Mouse (Mus musculus) left cerebral cortex, postnatal 14 days (tissue): ENCODE measurements around the gene Zfp652. TPM values are rescaled to one million over a fixed set of nuclear protein-coding genes. Genes with fewer than 3 reads are reported as not detected.
A peak's percentile ranks its signal among the peaks of the same experiment; 100 is the strongest.
"Not testable (repeated sequence)": the region's sequence is repeated elsewhere in the genome, so short reads cannot be mapped to it uniquely, and the experiment has no call there.

Source experiments
- DNase-seq, 2 experiments: peaks; one replicate each; pipeline ENCODE4 v3.0.0; 2021 to 2022; ENCODE audit warnings: low spot score in 2 of 2, mixed read lengths in 1 of 2
- intact Hi-C: fragments of 180-260 bp; cut with DNase I; formaldehyde crosslinking; loops from one replicate; pipeline ENCODE4 v1.15.1; 2025
- total RNA-seq, 2 experiments: library from RNA; stranded (reverse); gene quantifications; 2 replicates each; pipeline ENCODE4 v1.2.3; 2021

The Zfp652 gene
- total RNA-seq, 2 experiments from 2014 or later: 40.3 to 40.6 TPM

DNA sequence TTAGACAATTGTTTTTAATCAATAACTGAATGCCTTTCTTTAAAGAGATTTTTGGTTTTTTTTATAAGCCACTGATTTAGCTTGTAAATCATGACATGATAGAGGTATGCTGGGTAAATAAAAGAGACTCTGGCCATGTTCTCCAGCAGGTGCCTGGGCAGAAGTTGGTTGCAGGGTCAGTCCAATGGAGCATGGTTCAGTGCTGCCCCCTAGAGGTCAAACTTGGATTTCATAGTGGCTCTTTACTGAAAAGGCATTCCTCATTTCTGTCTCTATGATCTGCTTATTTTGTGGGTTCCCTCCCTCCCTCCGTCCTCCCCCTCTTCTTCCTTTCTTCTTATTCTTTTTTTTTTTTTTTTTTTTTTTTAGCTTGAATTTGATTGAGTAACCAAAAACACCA lies 38.5 kb downstream of the Zfp652 start:
- peak; percentile 81 to 85 for DNase-seq
- intact Hi-C loops: loop anchor here (1.0 kb wide), 1 partner anchor 65 kb away; no protein-coding TSS in a partner anchor

DNA sequence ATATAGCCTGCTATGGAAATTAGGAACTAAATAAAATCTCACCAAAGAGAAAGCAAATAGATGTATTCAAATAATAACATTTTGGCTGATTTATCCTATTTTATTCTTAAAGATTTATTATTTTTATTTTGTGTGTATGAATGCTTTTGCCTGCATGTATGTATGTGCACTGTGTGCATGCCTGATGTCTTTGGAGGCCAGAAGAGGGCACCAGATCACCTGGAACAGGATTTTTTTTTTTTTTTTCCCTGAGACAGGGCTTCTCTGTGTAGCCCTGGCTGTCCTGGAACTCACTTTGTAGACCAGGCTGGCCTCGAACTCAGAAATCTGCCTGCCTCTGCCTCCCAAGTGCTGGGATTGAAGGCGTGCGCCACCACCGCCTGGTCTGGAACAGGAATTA lies 42.7 kb downstream of the Zfp652 start:
- DNase-seq, intact Hi-C loops: not testable (repeated sequence)

GRCm38 (mm10) chr11:95760521-95760920 lies 48.0 kb downstream of the Zfp652 start:
- intact Hi-C loops: no loop called here
- no peak for DNase-seq

GRCm38 (mm10) chr11:95762996-95763395 lies 50.5 kb downstream of the Zfp652 start:
- intact Hi-C loops: no loop called here
- no peak for DNase-seq

DNA sequence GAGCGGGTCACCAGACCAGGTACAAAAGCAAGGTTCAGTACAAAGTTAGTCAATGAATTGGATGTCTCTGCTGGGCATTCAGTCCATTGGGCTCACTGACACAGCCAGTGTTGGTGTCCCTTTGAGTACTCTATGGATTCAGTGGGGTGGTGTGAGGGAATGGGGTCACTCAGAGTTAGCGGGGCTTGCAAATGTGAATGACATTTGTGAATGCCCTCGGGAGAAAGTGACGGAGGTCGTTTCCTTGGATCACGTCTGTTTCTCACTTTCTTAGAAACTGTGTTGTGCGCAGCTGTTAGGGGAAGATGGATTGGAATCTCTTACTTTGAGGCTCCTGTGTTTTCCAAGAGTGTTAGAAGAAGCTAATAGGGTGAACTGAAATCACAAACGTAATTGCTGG lies 52.3 kb downstream of the Zfp652 start:
- DNase-seq: no peak
- intact Hi-C loops: no loop called here

DNA sequence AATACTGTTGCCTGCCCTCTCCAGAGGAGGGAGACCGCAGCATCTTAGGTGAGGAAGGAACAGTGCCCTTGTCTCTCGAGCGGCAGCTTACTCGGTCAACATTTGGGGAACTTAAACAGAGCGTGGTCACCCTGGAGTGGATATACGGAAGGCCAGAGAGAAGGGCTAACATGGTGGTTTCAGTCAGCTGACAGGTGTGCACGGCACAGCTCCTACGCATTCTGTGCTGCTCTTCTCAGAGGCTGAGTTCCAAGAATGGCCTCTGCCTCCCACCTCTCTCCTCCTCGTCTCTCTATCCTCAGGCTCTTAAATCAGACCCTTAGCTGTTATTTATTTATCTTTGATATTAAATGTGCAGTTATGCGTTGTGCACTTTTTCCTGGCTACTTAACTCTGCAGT lies 52.9 kb downstream of the Zfp652 start:
- DNase-seq: no peak
- intact Hi-C loops: no loop called here

DNA sequence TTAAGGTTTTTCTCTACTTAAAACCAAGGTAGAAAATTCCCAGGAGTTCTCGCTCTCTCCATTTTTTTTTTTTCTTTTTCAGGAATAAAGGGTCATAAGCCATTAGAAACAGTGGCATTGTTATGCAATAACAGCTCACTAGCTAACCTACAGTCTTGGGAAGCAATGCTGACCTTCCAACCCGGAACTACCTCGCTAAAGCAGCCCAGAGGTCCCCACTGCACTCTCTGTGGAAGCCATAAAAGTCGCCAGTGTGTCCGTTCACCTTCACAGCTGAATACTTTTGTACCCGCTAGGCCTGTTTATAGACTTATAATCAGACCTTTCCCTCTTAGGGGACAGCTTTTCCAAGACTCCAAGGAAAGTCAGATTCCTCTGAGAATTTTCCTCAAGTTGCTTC lies 55.8 kb downstream of the Zfp652 start:
- intact Hi-C loops: no loop called here
- no peak for DNase-seq

GRCm38 (mm10) chr11:95769208-95769607 lies 56.7 kb downstream of the Zfp652 start:
- no peak for DNase-seq
- intact Hi-C loops: no loop called here

- no peak for DNase-seq
- intact Hi-C loops: no loop called here
Measured at GRCm38 (mm10) chr11:95770720-95771364, 58.4 kb downstream of the Zfp652 start.

- no peak for DNase-seq
Measured at GRCm38 (mm10) chr11:95771665-95772064, 59.2 kb downstream of the Zfp652 start.

GRCm38 (mm10) chr11:95773264-95773663 lies 60.8 kb downstream of the Zfp652 start:
- DNase-seq: no peak
- intact Hi-C loops: no loop called here

More at GRCm38 (mm10) chr11:95771665-95772064, 59.2 kb downstream of the Zfp652 start:
- intact Hi-C loops: no loop called here

GRCm38 (mm10) chr11:95777323-95778297 lies 65.1 kb downstream of the Zfp652 start:
- no peak for DNase-seq
- intact Hi-C loops: no loop called here

- DNase-seq: peak in 1 of 2 experiments; percentile 51
- intact Hi-C loops: no loop called here
Measured at GRCm38 (mm10) chr11:95778831-95779251, 66.4 kb downstream of the Zfp652 start.

- intact Hi-C loops: no loop called here
- DNase-seq: no peak
Measured at GRCm38 (mm10) chr11:95779366-95779765, 66.9 kb downstream of the Zfp652 start.

- intact Hi-C loops: no loop called here
- no peak for DNase-seq
Measured at GRCm38 (mm10) chr11:95780480-95780879, 68.0 kb downstream of the Zfp652 start.

GRCm38 (mm10) chr11:95781557-95781956 lies 69.1 kb downstream of the Zfp652 start:
- DNase-seq: no peak
- intact Hi-C loops: no loop called here

- intact Hi-C loops: no loop called here
- no peak for DNase-seq
Measured at GRCm38 (mm10) chr11:95783457-95783856, 71.0 kb downstream of the Zfp652 start.

- intact Hi-C loops: no loop called here
- DNase-seq: no peak
Measured at GRCm38 (mm10) chr11:95783958-95784357, 71.5 kb downstream of the Zfp652 start.

- intact Hi-C loops: no loop called here
- DNase-seq: no peak
Measured at GRCm38 (mm10) chr11:95785675-95786074, 73.2 kb downstream of the Zfp652 start.

DNA sequence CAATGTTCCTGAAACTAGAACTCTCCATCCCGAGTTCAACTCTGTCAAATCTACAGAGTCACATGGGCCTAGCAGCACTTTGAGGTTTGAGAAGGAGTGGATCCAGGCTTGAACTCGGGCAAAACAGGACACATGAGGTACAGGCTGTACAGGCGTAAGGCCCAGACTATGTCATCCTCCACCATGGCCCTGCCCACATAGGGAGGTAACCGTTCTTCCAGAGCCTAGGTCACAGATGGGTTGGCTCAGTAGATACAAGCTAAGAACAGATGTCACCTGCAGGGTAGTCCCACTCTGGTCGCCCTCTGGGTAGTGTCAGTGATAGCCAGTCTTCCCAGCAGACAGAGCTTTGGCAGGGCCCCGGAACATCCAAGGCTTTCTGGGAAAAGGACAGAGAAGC lies 74.0 kb downstream of the Zfp652 start:
- no peak for DNase-seq
- intact Hi-C loops: no loop called here
